Mouse (Mus musculus) thymus, postnatal 14 days (tissue): ENCODE measurements around the gene Mfsd4b2.
A peak's percentile ranks its signal among the peaks of the same experiment; 100 is the strongest.
"Not testable (repeated sequence)": the region's sequence is repeated elsewhere in the genome, so short reads cannot be mapped to it uniquely, and the experiment has no call there.

Experiments
- DNase-seq: peaks from one replicate; pipeline ENCODE4 v3.0.0; 2021

Gene Mfsd4b2

DNA sequence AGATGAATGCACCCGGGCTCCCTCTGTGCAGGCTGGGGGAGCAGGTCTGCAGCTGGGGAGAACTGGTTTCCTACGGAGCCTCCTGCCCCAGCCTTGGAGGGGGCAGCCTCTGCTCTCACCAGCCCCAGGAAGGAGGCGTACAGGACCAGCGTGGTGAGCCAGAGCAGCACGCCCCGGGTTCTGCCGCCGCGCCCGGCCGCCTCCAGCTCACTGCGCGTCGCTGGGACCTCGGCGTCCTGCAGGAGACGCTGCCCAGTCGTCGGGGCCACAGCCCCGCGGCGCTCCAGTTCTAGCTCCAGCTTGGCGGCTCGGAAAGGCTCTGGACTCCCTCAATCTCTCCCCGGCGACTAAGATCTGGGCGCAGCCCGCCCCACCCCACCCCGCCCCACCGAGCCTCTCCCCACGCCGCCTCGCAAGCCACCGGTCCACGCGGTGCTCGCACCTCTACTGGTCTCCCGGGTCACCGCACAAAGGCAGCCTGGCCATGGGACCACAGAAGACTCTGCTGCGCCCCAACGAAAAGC, at the start of gene Mfsd4b2:
Gene Mfsd4b2 (minus strand): TSS at position 308 of the 524 bp plus-strand sequence.
- DNase-seq = peak; percentile 31

DNA sequence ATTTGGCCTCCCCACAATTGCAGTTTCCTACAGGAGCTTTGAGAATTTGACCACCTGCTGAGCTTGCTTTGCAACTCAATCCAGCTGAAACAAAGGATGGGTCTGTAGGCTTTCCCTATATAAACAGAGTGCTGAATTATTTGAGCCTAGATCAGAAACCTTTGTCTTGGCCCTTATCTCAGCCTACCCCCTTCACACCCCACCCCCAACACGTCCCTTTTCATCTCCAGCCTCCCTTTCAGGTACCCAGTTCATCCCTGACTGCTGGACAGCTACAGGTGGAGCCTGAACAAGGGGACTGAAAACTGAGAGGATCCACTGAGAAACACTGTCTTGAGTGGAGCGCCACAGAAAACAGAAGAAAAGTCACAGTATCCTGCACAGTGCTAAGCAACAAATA, 49.0 kb upstream of the Mfsd4b2 start:
- DNase-seq = no peak

DNA sequence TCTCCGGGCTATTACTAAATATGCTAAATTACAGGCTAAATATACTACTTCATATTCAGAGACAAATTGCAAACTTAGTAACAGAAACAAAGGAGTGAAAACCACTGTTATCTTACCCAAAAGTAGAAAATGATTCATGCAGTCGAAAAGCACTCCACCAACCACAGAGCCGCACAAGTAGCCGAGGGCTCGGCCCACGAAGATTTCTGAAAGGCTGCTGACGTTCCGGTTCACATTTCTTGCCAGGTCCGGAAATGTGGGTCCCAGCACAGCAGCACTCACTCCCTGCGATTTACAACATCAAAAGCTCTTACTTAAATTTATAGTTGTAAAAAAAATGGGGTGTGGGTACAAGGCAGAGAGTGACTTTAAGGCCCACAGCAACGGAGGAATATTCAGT, 48.3 kb upstream of the Mfsd4b2 start:
- DNase-seq = no peak

DNA sequence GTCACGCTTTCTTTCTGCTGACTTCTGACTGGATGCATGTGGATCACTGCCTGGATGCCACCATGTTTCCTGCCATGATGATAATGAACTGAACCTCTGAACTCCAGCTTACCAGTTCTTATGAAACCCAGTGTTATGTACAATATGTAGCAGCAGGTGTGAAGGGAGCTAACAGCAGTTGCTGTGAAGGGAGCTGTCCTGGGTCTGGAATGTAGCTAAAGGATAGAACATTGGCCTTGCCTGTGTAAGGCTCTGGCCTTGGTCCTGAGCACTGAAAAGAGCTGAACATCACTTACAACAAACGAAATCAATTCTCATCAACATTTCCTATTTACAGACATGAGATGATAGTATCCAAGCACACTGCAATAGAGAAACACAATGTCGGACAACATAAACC, 40.8 kb upstream of the Mfsd4b2 start:
- DNase-seq = no peak

DNA sequence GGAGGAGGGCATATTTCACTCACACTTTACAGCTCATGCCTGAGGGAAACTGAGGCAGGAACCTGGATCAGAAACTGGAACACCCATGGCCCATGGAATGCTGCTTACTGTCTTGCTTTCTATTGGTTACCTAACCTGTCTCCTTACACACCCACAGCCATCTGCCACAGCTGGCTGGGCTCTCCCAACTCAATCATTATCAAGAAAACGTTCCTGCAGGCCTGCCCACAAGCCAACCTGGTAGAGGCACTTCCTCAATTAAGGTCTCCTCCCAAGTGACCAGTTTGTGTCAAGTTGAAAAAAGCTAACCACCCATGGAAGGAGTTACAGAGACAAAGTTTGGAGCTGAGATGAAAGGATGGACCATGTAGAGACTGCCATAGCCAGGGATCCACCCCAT, 35.2 kb upstream of the Mfsd4b2 start:
- no peak for DNase-seq

DNA sequence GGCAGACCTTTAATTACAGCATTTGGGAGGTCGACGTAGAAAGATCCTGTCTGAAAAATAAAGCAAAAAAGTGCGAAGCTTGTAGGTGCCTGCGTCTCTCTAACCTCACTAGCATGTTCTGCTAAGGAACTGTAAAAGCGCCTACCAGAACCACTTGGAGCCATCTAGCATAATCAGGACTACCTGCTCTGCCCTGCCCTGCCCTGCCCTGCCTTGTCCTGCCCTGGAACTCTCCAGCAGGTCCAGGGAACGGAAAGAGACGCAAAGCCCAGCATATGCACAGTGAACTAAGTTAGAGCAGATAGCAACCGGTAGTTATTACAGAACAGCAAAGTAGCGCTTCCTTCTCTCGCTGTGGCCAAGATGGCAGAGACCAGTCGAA, 33.7 kb upstream of the Mfsd4b2 start:
- DNase-seq = no peak

DNA sequence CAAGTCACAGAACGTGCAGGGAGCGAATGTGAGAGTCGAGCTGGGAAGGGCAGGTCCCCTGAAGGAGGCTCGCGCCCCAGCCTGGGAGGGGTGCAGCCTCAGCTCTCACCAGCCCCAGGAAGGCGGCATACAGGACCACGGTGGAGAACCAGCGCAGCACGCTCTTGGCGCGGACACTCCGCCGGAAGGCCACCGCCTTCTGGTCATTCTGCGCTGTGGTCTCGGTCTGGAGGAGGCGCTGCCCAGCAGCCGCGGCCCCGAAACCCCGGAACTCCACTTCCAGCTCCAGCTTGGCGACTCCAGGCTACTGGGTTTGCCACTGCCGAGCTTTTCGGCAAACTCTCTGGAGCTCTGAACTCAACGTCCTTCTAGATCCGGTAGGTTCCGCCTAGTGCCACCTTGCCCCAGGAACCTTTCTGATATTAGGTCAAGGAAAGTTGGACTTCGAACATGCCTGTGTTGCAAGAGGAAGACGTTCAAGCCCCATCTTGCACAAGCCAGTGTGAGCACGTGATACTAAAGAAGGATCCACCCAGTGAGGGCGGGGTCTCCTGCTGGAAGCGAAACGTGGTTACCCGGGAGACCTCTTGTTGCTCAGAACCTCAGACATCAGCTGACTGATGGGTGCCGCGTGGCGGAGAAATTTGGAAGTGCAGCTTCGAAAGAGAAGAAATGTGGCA, 33.2 kb upstream of the Mfsd4b2 start, which contains the start of gene Mfsd4b3:
Gene Mfsd4b3 (minus strand): TSS at position 393 of the 680 bp plus-strand sequence.
- peak; percentile 96 for DNase-seq

DNA sequence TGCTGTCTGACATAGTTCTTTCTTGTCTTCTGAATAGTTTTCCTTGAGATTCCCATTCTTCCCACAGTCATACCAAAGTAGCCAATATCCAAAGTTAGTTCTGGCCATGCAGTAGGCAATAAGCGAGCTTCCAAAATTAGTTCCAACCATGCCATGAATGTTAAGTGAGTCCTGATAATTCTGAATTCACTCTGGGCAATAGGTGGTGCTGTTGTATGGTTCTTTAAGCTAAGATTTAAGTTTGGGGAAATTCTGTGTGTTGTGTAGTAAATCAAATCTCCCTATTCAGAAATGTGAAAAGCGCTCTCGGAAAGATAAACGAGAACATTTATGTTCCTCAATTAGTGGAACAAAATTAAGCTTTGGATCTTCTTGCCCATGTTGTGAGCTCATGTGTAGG, 31.5 kb upstream of the Mfsd4b2 start:
- no peak for DNase-seq

DNA sequence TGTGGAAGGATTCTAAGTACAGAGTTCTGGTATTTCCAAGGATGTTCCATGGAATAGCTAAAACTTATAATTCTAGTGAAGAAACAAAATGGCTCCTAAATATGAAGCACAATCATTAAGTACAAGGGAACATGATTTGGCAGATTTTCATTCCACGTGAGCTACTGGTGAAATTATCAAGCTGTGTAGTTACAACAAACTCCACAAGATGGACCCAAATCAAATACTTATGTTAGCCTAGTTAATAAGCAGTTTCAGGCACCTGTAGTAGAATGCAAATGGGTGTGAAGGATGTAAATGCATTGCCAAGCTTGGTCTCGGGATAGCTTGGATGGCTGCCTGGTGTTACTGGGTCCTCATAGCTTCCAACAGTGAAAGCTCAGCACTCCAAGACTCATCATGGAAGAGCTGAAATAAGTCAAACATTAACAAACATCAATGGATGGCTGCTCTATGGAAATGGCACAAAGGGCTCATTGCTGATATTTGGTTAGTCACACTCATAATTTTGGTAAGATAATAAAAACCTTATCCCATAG, 29.7 kb upstream of the Mfsd4b2 start:
- DNase-seq = no peak

DNA sequence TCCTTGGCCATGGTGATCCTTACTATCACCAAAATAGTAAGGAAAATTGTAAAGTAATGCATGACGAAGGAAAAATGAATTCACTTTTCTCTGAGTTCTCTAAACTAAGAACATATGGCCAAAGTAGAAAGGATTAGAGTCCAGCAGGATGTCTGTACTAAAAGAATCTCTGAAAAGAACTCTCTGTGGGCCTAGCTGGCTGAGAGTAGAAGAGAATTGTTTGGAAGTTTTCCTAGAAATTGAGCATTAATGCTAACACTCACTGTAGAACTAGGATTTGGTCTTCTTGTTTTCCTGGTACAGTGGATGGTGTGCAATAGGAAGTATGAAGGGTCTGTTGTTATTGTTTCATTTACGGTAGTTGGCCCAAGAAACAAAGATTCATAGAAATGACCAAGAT, 28.4 kb upstream of the Mfsd4b2 start:
- no peak for DNase-seq

DNA sequence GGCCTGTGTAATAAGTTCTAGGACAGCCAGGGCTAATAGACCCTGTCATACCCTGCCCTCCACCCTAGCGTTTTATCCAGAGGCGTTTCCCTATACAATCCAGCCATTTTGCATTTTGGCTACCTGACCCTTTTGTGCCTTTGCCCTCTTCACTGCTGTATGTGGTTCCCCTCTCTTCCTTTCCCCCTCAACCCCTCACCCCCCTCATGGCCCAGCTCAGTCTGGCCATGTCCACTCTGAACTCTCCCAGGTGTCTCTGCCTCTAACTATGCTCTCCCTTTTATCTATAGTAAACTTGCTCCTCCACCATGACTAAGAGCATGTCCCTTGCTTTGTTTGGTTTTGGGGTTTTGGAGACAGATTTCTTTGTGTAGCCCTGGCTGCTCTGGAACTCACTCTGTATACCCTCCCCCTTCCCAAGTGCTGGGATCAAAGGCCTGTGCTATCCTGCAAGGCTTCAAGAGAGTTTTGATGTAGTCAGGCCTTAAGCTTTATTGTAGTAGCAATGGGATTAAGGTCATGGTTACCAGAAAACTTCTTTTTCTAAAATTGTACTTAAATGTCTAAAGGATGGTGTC, 22.7 kb upstream of the Mfsd4b2 start:
- DNase-seq = no peak

DNA sequence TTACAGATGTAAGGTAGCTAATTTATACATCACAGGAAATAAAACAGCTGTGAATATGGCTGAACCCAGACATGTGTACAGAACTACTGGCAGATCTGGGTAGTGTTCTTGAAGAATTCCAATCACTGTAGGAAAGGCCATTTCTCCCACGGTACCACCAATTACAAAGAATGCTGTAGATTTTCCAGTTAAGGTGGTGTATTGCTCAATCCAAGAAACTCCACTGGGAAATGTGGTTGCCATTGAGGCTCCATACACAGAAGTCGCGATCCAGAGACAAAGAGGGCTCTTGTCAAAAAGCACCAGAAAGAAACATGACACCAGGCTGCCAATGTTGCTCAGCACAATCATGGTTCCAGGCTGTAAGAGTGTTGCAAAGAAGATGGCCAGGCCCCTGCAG, 20.5 kb upstream of the Mfsd4b2 start:
- DNase-seq = not testable (repeated sequence)

DNA sequence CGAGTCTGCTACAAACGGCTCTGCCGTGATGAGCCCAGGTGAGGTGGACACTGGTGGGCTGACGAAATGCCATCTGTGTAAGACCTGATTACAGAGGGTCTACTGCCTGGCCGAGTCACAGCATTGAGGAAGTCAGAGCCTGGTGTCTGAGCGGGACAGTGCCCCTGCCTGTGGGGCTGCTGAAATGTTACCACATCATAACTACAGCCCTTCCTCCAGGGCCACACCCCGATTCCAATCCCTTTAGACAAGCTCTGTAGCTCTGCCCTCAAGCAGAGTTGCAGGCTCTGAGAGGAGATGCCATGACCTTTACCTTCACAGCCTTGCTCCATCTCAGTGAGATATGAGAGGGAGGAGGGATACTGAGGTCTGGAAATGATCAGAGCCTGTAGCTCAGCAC, 9.8 kb upstream of the Mfsd4b2 start:
- no peak for DNase-seq

DNA sequence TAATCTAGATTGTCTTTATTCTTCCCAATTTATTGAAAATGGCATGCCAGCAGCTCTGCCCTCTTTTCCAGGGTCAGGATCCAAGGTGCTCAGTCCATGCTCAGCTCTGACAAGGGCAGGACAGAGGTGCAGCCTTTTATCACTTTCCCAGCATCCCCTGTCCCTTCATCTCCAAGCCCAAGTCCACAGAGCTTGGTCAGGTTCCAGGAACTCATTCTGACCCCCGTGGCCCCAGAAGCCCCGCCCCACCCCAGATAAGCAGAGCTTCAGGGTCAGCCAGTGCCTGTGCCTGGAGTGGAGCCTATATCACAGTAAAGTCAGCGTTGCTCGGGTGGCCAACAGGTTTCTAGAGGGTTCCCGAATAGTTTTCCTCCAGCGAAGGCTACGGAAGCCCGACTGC, 2.2 kb downstream of the Mfsd4b2 start:
- DNase-seq = not testable (repeated sequence)

DNA sequence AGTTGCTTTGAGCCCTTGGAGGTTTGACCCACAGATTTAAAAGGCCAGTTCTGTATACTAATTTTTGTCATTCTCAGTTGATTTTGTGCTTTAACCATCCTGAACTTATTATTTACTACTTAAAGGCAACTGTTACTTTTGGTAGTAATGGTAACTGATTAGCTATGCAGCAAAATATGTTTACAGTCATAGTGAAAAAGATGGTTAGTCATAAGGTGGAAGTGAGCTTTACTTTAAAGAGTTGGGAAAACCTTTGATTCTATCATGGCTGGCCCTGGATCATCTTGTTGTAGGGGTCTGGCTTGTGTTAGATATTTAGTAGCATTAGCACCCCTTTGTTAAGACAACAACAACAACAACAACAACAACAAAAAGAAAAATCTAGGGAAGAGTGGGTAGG, 14.1 kb downstream of the Mfsd4b2 start:
- no peak for DNase-seq

DNA sequence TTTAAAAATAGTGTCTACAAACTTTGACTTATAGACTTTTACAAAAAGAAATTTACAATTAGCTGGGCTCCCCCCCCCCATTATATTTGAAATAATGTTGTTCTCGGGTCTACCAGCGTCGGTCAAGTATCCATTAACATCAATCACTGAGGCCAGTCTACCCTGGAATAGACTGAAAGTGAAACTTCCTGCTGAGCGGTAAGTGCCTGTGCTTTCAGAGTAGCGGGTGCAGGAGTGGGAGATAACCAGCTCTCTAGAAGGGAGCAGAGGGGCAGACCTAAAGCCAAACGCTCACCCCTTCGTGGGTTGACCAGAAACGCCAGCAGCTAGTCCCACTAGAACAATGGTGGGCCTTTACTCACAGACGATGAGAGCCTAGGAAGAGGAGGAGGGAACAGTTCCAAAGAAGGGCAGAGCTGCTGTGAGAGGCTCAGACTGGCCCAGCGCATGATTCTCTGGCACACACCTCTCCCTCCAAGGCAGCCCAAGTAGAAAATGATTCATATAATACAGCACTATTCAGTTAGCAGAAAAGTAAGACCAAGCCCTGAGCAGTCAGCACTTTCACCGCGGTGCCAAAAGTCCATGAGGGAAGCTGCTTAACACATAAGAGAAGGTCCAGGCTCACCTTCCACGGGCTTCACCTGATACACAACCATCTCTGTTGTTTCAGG, 17.8 kb downstream of the Mfsd4b2 start:
- no peak for DNase-seq

DNA sequence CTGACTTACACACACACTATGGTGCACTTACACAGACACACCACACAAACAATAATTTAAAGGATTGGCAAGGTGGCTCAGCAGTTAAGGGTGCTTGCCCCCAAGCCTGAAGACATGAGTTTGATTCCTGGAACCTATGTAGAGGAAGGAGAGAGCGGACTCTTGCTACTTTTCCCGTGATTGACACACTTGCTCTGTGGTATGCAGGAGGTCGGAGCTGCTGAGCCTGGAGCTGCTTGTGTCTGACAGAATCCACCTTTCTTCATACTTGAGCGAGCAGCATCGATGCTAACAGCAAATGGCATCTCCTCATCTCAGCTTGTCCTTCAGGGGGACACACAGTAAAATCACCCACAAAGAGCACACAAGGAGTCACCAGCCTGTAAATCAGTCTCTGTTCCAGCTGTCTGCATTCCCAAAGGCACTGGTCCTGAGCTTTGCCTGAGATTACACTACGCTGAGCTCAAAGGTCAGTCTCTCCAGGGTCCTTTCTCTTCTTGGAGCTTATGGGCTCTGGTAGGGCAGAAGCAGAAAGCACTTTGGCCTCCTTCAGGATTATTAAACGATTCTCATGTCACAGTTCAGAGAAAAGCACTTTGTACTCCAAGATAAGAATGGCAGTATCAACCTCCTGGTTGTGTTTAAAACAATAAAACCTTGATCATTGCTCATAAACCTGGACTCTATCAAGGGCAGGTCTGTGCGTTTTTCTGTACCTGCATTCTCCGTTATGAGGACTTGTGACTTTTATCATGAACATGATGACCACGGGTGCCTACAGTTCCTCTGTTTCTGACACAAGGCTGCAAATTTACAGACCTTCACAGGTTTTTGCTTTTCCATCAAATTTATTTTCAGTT, 19.7 kb downstream of the Mfsd4b2 start:
- no peak for DNase-seq

DNA sequence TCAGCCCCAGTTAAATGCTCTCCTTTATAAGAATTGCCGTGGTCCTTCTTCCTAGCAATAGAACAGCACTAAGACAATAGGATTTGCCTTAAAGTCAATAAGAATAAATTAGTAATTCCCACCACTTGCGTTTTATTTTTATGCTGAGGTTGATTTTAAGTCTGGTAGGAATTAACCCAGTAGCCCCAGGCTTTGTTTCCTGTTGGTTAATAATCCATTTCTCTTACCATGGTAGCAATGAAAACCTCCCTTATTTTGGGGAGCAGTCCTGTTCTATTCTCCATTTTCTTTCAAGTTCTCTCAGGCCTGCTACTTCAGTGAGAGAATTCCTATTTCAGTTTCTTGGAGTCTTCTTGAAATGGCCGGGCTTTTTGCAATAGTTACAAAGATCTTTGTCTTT, 22.5 kb downstream of the Mfsd4b2 start:
- no peak for DNase-seq

DNA sequence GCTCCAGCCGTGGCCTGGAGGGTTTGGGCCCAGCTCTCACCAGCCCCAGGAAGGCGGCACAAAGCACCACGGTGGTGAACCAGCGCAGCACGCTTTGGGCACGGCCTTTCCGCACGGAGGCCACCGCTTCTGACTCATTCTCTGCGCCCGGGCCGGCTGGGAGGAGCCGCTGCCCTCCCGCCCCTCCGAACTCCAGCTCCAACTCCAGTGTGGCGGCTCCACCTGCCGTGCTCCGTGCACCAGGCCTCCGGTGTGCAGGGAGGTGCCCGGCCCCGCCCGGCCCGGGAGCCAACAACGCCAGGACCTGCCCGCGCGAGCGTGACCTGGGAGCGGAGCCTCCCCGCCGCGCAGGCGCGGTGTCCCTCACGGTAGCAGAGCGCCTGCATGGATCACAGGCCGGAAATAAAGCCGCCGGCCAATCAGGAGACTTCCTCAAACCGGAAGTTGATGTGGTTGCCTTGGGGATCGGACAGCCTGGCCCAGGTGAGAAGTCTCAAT, 27.8 kb downstream of the Mfsd4b2 start, which contains the start of gene Mfsd4b4:
Gene Mfsd4b4 (minus strand): TSS at position 365 of the 498 bp plus-strand sequence.
- DNase-seq = peak; percentile 87

DNA sequence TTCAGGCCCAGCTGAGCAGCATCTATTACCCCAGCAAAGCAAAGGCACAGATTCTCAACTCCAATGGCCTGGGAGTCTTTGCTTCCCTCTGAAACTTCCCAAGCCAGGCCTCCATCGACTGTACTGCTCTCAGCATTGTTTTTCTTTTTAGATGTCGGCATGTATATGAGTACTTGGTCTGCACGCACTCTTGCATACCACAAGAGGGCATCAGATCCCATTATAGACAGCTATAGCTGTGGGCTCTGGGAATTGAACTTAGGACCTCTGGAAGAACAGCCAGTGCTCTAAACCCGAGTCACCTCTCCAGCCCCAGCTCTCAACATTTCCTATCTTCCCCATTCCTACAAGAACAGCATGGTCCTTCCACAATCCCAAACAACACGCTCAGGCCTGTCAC, 30.2 kb downstream of the Mfsd4b2 start:
- DNase-seq = peak; percentile 8

DNA sequence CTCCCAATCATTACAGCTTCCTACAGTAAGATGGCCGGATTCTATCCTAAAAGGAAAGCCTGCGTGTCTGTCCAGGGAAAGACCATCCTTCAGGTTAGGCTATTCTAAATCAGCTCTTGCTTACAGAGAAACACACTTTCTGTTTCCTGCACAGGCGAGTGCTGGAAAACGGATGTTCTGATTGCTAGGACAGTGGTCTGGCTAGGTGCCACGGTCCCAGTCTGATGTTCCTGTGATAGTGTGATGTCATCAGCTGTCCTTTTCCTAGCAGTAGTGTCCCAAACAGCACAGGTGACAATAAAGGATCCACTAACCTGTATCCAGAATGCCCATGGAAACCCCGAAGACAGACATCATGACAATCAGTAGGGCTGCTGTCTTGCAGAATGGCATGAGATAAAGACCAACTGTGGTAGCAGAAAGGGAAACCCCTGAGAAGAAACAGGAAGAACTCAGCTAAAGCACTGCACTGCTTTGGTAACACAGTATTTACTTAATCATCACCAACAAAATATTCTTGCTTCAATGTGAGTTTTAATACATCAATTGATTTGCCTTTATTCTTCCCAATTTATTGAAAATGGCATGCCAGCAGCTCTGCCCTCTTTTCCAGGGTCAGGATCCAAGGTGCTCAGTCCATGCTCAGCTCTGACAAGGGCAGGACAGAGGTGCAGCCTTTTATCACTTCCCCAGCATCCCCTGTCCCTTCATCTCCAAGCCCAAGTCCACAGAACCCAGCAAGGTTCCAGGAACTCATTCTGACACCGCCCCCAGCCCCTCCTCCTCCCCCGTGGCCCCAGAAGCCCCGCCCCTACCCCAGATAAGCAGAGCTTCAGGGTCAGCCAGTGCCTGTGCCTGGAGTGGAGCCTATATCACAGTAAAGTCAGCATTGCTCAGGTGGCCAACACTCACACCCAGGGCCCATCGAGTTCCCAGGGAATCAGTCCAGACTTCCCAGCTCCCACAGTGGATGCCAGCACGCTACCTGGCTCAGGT, 32.7 kb downstream of the Mfsd4b2 start:
- DNase-seq = no peak
